Mouse (Mus musculus): ENCODE data around the gene Usp25. TPM values are rescaled to one million over a fixed set of nuclear protein-coding genes. Genes with fewer than 3 reads are reported as not detected.

Usp25 gene
- polyA plus RNA-seq, 1 experiment from 2014 or later, result 19.2 TPM

DNA sequence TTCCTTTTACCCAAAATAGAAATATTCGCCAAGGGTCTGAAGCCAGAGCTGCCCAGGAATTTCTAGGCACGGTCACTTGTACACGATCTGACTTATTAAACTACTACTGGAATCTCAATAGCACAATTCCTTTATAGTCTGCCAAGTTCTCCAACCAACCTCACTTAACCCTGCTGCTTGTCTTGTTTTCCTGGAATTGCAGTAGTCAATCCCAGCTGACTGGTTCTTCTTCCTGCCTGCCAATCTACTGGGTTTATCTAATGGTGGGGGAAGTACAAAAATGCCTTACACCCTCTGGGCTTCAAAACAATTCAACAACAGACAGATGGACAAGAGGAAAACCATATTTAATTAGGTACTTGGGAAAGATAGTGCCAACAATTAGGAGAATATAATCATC, 9.6 kb upstream of the Usp25 start:
- no peaks in the 10 kb centered on the region for H3K4me1 ChIP-seq (ENCODE audit: insufficient read depth, low read depth, low read length)
- ATAC-seq, result no peak
- H3K9ac ChIP-seq (replicated peaks; ENCODE audit: low read depth), result no peak overlapping the region
- H3K27ac ChIP-seq (ENCODE audit: low read length), result no peak overlapping the region
- no peaks in the 10 kb centered on the region for H3K36me3 ChIP-seq (ENCODE audit: insufficient read depth, low read length)
- H3K9me3 ChIP-seq (ENCODE audit: low read length), result no peaks in the 10 kb centered on the region
- TF ChIP-seq EP300 (IDR thresholded peaks at IDR 0.05), result no peak
- TF ChIP-seq CTCF (IDR thresholded peaks at IDR 0.05), result no peak
- no peak overlapping the region for H3K4me2 ChIP-seq (replicated peaks; ENCODE audit: low read depth, low read length)
- no peaks in the 10 kb centered on the region for H3K27me3 ChIP-seq (replicated peaks; ENCODE audit: insufficient read depth, low read length)
- no peak overlapping the region for H3K4me3 ChIP-seq (ENCODE audit: low read depth, low read length)
- peak; percentile 13 for DNase-seq (ENCODE audit: low spot score)
- WGBS, result 38% methylated on average over 3 of the region's 3 CpGs

DNA sequence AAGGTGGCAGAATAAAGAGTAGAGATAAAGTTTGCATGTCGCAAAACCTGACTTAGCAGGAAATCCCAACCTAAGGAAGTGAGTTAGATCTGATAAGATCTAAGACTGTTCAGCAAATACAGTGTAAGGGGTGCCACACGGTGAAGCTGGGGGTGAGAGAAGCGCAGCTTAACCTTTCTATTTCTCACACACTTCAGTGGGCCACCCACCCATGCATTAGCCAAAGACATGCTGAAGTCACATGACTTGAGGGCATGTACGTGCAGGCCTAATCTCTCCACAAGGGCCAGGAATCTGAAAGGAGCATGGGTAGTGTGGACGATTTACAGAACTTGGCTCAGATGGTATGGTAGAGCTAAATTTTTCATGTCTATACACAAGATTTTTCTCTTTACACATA, 4.3 kb upstream of the Usp25 start:
- no peak overlapping the region for H3K4me2 ChIP-seq (replicated peaks; ENCODE audit: low read depth, low read length)
- ATAC-seq, result no peak
- TF ChIP-seq CTCF (IDR thresholded peaks at IDR 0.05) (no peak), EP300 (IDR thresholded peaks at IDR 0.05) (no peak)

DNA sequence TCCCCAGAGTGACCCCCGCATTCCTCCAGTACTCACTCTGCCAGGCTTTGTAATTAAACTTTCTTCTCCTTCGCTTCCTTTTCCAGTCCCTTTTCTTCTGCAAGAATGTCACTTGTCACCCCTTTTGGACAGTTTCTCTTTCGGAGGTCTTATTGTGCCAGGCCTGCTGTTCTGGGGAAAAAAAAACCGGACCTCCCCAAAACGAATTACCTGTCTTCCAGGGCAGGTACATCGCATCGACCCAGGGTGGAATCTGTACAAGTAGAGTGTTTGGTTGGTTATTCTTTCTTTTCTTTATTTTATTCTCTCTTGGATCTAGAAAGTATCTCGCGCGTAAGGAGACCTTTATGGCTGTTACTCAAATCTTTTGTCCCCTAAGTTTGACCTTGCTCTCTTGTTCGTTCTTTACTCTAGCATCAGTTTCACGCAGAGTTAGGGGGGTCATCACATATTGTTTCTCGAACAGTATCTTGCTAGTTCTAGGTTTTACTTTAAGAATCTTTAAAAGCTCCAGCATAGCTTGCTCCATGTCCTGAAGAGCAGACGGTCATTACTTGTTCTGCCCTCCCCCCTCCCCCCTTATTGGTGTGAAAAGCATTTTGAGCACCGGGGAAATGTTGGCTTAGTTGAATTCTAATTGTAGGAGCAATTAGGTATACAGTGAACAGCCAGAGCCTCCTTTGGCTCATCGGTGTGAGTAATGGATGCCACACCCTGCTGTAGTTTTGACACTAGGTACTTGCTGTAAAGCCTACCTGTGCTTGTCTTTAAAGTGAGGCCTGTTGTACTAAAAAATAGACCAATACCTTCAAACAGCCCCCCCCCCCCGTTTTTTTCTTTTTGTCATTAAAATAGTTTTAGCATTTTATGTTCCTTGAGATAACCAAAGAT, 1.1 kb downstream of the Usp25 start:
- H3K36me3 ChIP-seq (ENCODE audit: insufficient read depth, low read length), result no peaks in the 10 kb centered on the region
- H3K9ac ChIP-seq (replicated peaks; ENCODE audit: low read depth), result peak overlapping the region; percentile 86
- H3K9me3 ChIP-seq (ENCODE audit: low read length), result no peaks in the 10 kb centered on the region
- peak overlapping the region; percentile 97 for H3K27ac ChIP-seq (ENCODE audit: low read length)
- no peak for DNase-seq (ENCODE audit: low spot score)
- TF ChIP-seq EP300 (IDR thresholded peaks at IDR 0.05) (no peak), CTCF (IDR thresholded peaks at IDR 0.05) (no peak)
- H3K4me1 ChIP-seq (ENCODE audit: insufficient read depth, low read depth, low read length), result peaks cover 10% of the 10 kb centered on the region; the same call in 1 of the 2 replicates
- no peaks in the 10 kb centered on the region for H3K27me3 ChIP-seq (replicated peaks; ENCODE audit: insufficient read depth, low read length)
- peak overlapping the region; percentile 59 for H3K4me2 ChIP-seq (replicated peaks; ENCODE audit: low read depth, low read length)
- peak overlapping the region; percentile 80 for H3K4me3 ChIP-seq (ENCODE audit: low read depth, low read length)
- no peak for ATAC-seq
- 3% methylated on average over 17 of the region's 17 CpGs for WGBS

More for the DNA sequence above, 4.3 kb upstream of the Usp25 start:
- Histone ChIP-seq H3K9me3 (ENCODE audit: low read length) (no peaks in the 10 kb centered on the region), H3K27ac (ENCODE audit: low read length) (no peak overlapping the region), H3K4me3 (ENCODE audit: low read depth, low read length) (no peak overlapping the region), H3K4me1 (ENCODE audit: insufficient read depth, low read depth, low read length) (no peaks in the 10 kb centered on the region), H3K36me3 (ENCODE audit: insufficient read depth, low read length) (no peaks in the 10 kb centered on the region), H3K9ac (replicated peaks; ENCODE audit: low read depth) (no peak overlapping the region), H3K27me3 (replicated peaks; ENCODE audit: insufficient read depth, low read length) (no peaks in the 10 kb centered on the region)
- 43% methylated on average over 5 of the region's 5 CpGs for WGBS
- DNase-seq (ENCODE audit: low spot score), result no peak

DNA sequence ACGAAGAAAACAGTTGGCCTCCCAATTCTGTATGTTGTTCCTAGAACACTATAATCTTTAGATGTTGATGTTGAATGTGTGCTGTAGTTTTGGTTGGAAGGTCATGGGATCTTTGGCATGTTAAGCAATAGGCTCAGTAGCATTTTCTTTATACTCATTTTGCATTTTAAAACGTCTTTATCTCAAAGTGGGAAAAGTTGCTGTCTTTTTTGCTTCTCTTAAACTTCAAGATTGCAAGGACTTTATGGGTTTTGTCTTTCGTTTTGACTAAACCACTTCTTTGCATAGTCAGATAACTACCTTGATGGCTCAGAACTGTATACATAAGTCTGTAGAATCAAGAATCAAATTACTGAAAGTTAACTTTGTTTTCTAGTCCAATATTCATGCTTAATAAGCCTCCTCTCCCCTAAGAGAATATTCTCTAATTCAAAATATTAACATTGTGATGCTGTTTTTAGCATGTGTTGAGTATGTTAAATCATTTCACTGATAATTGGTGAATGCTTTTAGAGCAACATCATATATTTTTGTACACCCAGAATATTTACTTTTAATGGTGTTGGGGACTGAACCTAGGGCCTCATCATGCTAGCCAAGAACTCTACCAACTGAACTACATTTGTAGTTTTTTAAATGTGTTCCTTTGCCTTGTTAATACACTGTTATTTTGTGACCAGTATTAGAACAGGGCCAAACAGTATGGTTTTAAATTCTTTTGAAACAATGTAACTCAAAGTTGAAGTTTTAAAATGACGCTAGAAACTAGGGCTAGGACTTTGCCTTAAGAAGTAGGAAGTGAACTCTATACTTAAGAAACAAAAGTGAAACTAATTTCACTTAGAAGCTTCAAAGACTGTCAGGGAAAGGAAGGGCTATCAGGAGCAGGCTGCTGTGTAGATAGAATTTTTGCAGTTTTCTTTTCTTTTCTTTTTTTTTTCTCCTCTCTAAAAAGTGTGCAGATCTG, 2.2 kb downstream of the Usp25 start:
- Histone ChIP-seq H3K9ac (replicated peaks; ENCODE audit: low read depth) (no peak overlapping the region), H3K4me1 (ENCODE audit: insufficient read depth, low read depth, low read length) (peaks cover 16% of the 10 kb centered on the region; the same call in 1 of the 2 replicates), H3K4me2 (replicated peaks; ENCODE audit: low read depth, low read length) (peak overlapping the region; percentile 59), H3K27ac (ENCODE audit: low read length) (no peak overlapping the region), H3K36me3 (ENCODE audit: insufficient read depth, low read length) (no peaks in the 10 kb centered on the region), H3K27me3 (replicated peaks; ENCODE audit: insufficient read depth, low read length) (no peaks in the 10 kb centered on the region), H3K4me3 (ENCODE audit: low read depth, low read length) (peak overlapping the region; percentile 80), H3K9me3 (ENCODE audit: low read length) (no peaks in the 10 kb centered on the region)
- DNase-seq (ENCODE audit: low spot score) (peak; percentile 71), ATAC-seq (no peak)
- TF ChIP-seq CTCF (IDR thresholded peaks at IDR 0.05) (no peak), EP300 (IDR thresholded peaks at IDR 0.05) (no peak)
- 40% methylated on average over 4 of the region's 4 CpGs for WGBS

DNA sequence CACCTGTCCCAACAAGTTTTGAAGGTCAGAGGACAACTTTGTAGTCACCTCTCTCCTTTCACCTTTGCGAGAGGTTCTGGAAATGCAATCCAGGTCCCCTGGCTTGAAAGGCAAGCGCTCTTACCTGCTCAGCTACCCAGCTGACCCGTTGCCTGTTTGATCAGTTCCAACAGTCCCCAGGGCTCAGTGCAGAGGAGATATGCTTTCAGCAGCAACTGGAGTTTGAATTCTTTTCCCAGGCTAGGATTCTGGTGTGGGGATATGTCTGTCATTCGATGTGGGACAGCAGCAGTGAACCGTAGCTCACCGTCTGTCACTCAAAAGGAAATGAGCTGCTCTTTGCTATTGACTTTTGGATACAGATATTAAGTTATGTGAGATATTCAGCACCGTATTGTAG, 4.4 kb downstream of the Usp25 start:
- Histone ChIP-seq H3K9ac (replicated peaks; ENCODE audit: low read depth) (no peak overlapping the region), H3K36me3 (ENCODE audit: insufficient read depth, low read length) (no peaks in the 10 kb centered on the region), H3K4me2 (replicated peaks; ENCODE audit: low read depth, low read length) (no peak overlapping the region), H3K4me1 (ENCODE audit: insufficient read depth, low read depth, low read length) (peaks cover 16% of the 10 kb centered on the region; the same call in 1 of the 2 replicates), H3K27ac (ENCODE audit: low read length) (no peak overlapping the region), H3K9me3 (ENCODE audit: low read length) (no peaks in the 10 kb centered on the region), H3K27me3 (replicated peaks; ENCODE audit: insufficient read depth, low read length) (no peaks in the 10 kb centered on the region), H3K4me3 (ENCODE audit: low read depth, low read length) (no peak overlapping the region)
- ATAC-seq (no peak), DNase-seq (ENCODE audit: low spot score) (no peak)
- 76% methylated on average over 7 of the region's 7 CpGs for WGBS
- TF ChIP-seq CTCF (IDR thresholded peaks at IDR 0.05) (no peak), EP300 (IDR thresholded peaks at IDR 0.05) (no peak)

GRCm38 (mm10) chr16:77020190-77020589, 6.7 kb downstream of the Usp25 start:
- 59% methylated on average over 3 of the region's 3 CpGs for WGBS
- DNase-seq (ENCODE audit: low spot score) (no peak), ATAC-seq (no peak)
- Histone ChIP-seq H3K27ac (ENCODE audit: low read length) (no peak overlapping the region), H3K4me2 (replicated peaks; ENCODE audit: low read depth, low read length) (no peak overlapping the region), H3K4me3 (ENCODE audit: low read depth, low read length) (no peak overlapping the region), H3K4me1 (ENCODE audit: insufficient read depth, low read depth, low read length) (peaks cover 15% of the 10 kb centered on the region; the same call in 1 of the 2 replicates), H3K36me3 (ENCODE audit: insufficient read depth, low read length) (no peaks in the 10 kb centered on the region; the same call in 1 of the 2 replicates), H3K9ac (replicated peaks; ENCODE audit: low read depth) (no peak overlapping the region), H3K27me3 (replicated peaks; ENCODE audit: insufficient read depth, low read length) (no peaks in the 10 kb centered on the region), H3K9me3 (ENCODE audit: low read length) (no peaks in the 10 kb centered on the region)
- no peak for TF ChIP-seq EP300 (IDR thresholded peaks at IDR 0.05)
- no peak for TF ChIP-seq CTCF (IDR thresholded peaks at IDR 0.05)
